Mouse (Mus musculus) midbrain, embryonic 16.5 days (tissue): ENCODE data around the gene Ubac2. TPM values are rescaled to one million over a fixed set of nuclear protein-coding genes. Genes with fewer than 3 reads are reported as not detected.

ENCODE experiments used
- ATAC-seq: fragments of 200-750 bp; cut with Nextera tagmentation; 2 replicates; pipeline ENCODE4 v1.8.0; 2017; ENCODE audit warnings: moderate TSS enrichment
- H3K27ac ChIP-seq: fragments of 300-500 bp; sonication (generic); 2 replicates; pipeline ENCODE4 v1.5.1; 2014; ENCODE audit warnings: mild to moderate bottlenecking, low read length, mixed read lengths
- H3K27me3 ChIP-seq: fragments of 300-500 bp; sonication (generic); 2 replicates; pipeline ENCODE4 v1.6.1; 2014; ENCODE audit warnings: low read depth, low read length, mixed read lengths; ENCODE audit not compliant: control insufficient read depth, insufficient read depth
- H3K36me3 ChIP-seq: fragments of 300-500 bp; sonication (generic); 2 replicates; pipeline ENCODE4 v1.6.1; 2014; ENCODE audit warnings: mild to moderate bottlenecking, low read length, moderate library complexity, mixed read lengths; ENCODE audit not compliant: control insufficient read depth, insufficient read depth
- H3K4me1 ChIP-seq: fragments of 300-500 bp; sonication (generic); 2 replicates; pipeline ENCODE4 v1.6.1; 2014; ENCODE audit warnings: mild to moderate bottlenecking, low read length, mixed read lengths; ENCODE audit not compliant: control insufficient read depth, insufficient read depth
- H3K4me2 ChIP-seq: fragments of 300-500 bp; sonication (generic); 2 replicates; pipeline ENCODE4 v1.6.1; 2014; ENCODE audit warnings: mild to moderate bottlenecking, low read length, mixed read lengths
- H3K4me3 ChIP-seq: fragments of 300-500 bp; sonication (generic); 2 replicates; pipeline ENCODE4 v1.5.1; 2014; ENCODE audit warnings: low read depth, mild to moderate bottlenecking, low read length, moderate library complexity, mixed read lengths
- H3K9ac ChIP-seq: fragments of 300-500 bp; sonication (generic); 2 replicates; pipeline ENCODE4 v1.6.1; 2014; ENCODE audit warnings: low read depth, low read length, mixed read lengths
- H3K9me3 ChIP-seq: fragments of 300-500 bp; sonication (generic); replicated peaks from 2 replicates; pipeline ENCODE4 v1.6.1; 2014; ENCODE audit warnings: mild to moderate bottlenecking, low read length, mixed read lengths; ENCODE audit not compliant: control insufficient read depth, poor library complexity, severe bottlenecking
- WGBS: fragments of 180-500 bp; shearing (Covaris S2); extraction: QIAGEN DNeasy Blood & Tissue Kit; methylation state at CpG from one replicate; pipeline ENCODE4 v1.1.7; 2014; 5-methylcytosine and 5-hydroxymethylcytosine counted together
- polyA plus RNA-seq: library from polyadenylated mRNA; unstranded; fragments of >200 nt; fragmentation: Nextera tagmentation; extraction: Ambion mirVana; gene quantifications from 2 replicates; pipeline ENCODE4 v1.2.1, GENCODE M21; 2015

Gene Ubac2
- polyA plus RNA-seq, 1 experiment from 2014 or later = 48.5 TPM

DNA sequence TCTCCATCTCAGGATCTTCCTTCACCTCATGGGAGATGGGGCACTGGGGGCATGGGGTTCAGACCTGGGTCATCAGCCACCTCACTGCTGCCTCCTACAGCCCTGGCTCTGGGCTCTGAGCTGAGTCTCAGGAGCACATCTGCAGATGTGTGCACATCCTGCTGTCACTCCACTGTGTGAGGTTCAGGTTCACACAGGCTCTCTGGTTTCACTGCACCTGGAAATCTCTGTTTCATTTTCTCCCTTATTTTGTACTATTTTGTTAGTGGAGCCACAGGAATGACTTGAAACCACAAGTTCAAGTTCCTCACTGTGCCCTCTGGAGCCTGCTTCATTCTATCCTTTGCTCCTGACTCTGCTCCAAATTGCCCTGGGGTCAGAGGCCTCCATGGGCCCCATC lies 113.5 kb downstream of the Ubac2 start:
- Histone ChIP-seq H3K9ac (no peak overlapping the region), H3K27me3 (no peaks in the 10 kb centered on the region), H3K9me3 (no peaks in the 10 kb centered on the region), H3K4me3 (no peak overlapping the region), H3K4me1 (no peaks in the 10 kb centered on the region), H3K27ac (no peak overlapping the region), H3K4me2 (no peak overlapping the region), H3K36me3 (peaks cover 11% of the 10 kb centered on the region; the same call in 1 of the 2 replicates)
- no peak for ATAC-seq

DNA sequence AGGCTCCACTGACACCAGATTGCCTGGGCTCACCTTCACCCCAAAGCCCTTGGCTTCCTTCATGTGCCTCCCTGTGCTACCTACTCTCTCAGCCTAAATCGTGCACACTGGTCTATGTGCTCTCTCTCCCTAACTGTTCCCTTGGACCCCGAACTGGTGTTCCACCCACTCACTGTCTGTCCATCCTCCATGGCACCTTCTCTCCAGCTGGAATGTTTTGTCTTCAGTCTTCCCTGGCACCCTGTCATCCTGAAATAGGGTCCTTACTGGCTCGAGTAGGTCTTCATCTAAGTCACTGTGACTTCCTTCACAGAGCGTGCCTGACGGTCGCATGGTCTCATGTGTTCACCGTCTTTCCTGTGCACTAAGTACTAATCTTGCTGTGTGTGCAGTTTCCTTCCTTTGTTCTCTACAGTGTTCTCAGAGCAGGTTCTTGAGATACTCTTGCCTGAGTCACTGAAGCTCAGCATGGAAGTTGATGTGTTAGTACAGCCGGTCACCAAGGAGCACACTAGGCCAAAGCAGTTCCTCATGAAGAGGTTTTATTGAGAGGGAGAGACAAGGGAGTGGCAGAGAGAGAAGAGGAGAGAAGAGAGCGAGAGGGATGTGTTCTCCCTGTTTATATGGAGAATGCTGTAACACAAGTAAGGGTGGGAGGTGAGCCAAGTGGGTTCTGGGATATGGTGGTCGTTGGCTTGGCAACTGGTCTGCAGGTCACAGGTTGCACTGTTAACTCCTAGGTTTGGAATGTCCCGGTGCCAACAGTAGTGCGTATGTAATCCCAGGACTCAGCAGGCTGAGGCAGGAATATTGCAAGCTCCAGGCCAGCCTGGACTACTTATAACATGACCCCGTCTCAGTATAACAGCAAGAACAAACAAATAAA lies 114.2 kb downstream of the Ubac2 start:
- Histone ChIP-seq H3K4me2 (no peak overlapping the region), H3K27ac (no peak overlapping the region), H3K36me3 (peaks cover 11% of the 10 kb centered on the region; the same call in 1 of the 2 replicates), H3K4me3 (no peak overlapping the region), H3K9me3 (no peaks in the 10 kb centered on the region), H3K27me3 (no peaks in the 10 kb centered on the region), H3K9ac (no peak overlapping the region), H3K4me1 (no peaks in the 10 kb centered on the region)
- no peak for ATAC-seq
- 93% methylated on average over 13 of the region's 13 CpGs for WGBS

DNA sequence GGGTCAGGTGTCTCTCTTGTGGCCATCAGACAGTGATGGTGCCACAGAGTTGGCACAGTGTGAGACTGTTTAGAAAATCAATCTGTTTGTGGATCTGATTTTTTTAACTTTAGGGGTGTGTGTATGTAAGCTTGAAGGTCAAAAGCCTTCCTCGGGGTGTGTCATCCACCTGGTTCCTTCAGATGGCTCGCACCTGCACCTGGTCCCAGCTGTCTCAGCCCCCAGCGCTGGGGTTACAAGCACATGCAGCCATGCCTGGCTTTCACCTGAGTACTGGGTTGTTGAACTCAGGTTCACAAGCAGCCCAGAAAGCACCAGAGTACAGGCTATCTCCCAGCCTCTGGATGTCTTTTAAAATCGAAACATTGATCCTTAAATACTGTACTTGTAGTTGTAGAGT lies 115.2 kb downstream of the Ubac2 start:
- WGBS = 95% methylated on average over 4 of the region's 4 CpGs
- H3K27me3 ChIP-seq = no peaks in the 10 kb centered on the region

DNA sequence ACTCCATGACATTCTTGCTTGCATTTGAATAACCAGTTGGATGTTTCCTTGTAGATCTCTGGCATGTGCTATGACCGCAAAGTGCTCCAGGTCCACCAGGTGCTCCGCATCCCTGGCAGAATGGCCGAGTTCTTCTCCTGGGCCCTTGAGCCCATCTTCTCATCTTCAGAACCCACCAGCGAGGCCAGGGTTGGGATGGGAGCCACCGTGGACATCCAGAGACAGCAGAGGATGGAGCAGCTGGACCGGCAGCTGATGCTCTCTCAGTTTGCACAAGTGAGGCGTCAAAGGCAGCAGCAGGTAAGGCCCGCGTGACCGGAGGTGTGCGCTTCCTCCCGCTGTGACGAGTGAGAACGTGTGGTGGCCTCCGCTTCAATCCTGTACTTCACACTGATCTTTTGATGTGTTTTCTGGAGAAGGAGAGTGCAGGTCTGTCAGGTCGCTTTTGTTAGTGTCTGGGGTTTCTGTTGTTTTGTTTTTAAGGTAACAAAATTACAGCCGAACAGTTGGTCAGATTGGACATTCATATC lies 115.8 kb downstream of the Ubac2 start:
- Histone ChIP-seq H3K9ac (no peak overlapping the region), H3K4me2 (no peak overlapping the region), H3K36me3 (peaks cover 11% of the 10 kb centered on the region; the same call in 1 of the 2 replicates), H3K4me1 (no peaks in the 10 kb centered on the region), H3K27me3 (no peaks in the 10 kb centered on the region), H3K4me3 (no peak overlapping the region), H3K9me3 (no peaks in the 10 kb centered on the region), H3K27ac (no peak overlapping the region)
- WGBS = 95% methylated on average over 17 of the region's 17 CpGs
- ATAC-seq = no peak

More for the DNA sequence above, 115.2 kb downstream of the Ubac2 start:
- Histone ChIP-seq H3K27ac (no peak overlapping the region), H3K4me1 (no peaks in the 10 kb centered on the region), H3K9ac (no peak overlapping the region), H3K4me2 (no peak overlapping the region), H3K9me3 (no peaks in the 10 kb centered on the region), H3K36me3 (peaks cover 11% of the 10 kb centered on the region; the same call in 1 of the 2 replicates), H3K4me3 (no peak overlapping the region)
- no peak for ATAC-seq

DNA sequence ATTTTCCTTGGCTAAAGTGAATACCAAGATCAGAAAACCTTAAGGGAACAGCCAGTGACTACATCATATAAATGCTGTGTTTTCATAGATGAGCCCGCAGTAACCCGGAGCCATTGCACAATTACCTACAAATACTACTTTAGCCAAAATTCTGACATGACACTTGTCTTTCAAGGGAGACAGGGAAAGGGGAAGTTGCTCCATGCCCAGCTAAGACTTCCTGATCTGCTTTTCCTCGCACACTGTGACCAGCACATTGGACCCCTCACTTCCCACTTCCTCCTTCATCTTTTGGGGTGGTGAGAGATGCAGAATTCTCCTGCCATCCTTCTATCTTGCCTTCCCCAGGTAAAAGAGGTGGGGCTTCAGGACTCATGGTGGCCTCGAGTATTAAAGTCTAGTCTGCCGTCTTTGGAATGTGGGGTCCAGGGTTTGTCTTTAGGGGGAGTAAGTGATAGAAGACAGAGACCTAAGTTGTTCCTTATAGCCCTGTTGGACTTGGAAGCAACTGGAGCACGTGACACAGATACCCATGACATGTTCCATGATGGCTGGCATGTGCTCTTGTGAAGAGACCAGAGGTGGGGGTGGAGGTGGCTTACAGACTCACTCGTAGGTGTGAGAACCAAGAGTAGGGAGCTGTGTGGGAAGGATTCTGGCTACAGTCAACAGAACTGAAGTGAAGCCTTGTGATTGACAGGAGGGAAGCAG lies 116.6 kb downstream of the Ubac2 start:
- H3K27me3 ChIP-seq = no peaks in the 10 kb centered on the region
- peaks cover 11% of the 10 kb centered on the region; the same call in 1 of the 2 replicates for H3K36me3 ChIP-seq
- 97% methylated on average over 7 of the region's 7 CpGs for WGBS
- H3K27ac ChIP-seq = no peak overlapping the region
- H3K4me2 ChIP-seq = no peak overlapping the region
- no peaks in the 10 kb centered on the region for H3K4me1 ChIP-seq
- no peak for ATAC-seq
- H3K9ac ChIP-seq = no peak overlapping the region
- H3K9me3 ChIP-seq = no peaks in the 10 kb centered on the region
- no peak overlapping the region for H3K4me3 ChIP-seq

DNA sequence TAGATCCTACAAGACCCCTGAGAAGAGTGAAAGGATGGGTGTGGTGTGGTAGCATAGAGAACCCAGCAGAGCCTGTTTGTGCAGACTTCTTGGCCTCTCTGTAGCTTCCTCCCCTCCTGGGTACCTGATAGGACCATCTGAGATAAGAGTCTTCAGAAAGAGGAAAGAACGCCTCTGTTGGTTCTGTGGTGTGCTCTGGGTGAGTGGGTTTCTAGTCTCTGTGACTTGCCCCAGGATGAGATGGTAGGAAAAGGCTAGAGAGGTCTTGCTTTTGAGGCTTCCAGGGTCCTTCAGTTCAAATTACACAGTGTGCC lies 117.1 kb downstream of the Ubac2 start:
- peaks cover 11% of the 10 kb centered on the region; the same call in 1 of the 2 replicates for H3K36me3 ChIP-seq
- 100% methylated on average over 1 of the region's 1 CpGs for WGBS
- no peaks in the 10 kb centered on the region for H3K4me1 ChIP-seq
- H3K9me3 ChIP-seq = no peaks in the 10 kb centered on the region
- H3K4me3 ChIP-seq = no peak overlapping the region
- no peak overlapping the region for H3K27ac ChIP-seq
- no peak for ATAC-seq
- H3K4me2 ChIP-seq = no peak overlapping the region
- H3K9ac ChIP-seq = no peak overlapping the region
- H3K27me3 ChIP-seq = no peaks in the 10 kb centered on the region

DNA sequence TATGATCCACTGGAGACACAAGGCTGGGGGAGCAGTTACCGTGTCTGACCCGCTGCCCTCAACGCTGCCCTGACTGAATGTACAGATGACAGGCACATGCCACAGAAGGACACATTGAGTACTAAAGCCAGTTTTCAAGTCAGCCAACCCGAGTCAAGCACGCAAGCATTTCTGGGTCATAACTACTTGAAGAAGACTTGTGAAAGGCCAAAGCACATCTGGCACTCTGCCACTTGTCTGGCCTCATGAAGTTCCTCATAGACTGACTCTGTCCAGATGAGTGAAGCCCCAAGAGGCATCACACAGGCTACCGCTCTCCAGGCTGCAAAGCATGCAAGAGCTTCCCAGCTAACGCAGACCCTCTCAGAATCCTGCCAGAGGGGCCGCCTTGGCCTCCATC lies 118.4 kb downstream of the Ubac2 start:
- Histone ChIP-seq H3K9me3 (no peaks in the 10 kb centered on the region), H3K36me3 (peaks cover 11% of the 10 kb centered on the region; the same call in 1 of the 2 replicates), H3K4me1 (no peaks in the 10 kb centered on the region), H3K27ac (no peak overlapping the region), H3K27me3 (no peaks in the 10 kb centered on the region), H3K4me2 (no peak overlapping the region), H3K4me3 (no peak overlapping the region), H3K9ac (no peak overlapping the region)
- ATAC-seq = no peak
- WGBS = 91% methylated on average over 8 of the region's 8 CpGs

DNA sequence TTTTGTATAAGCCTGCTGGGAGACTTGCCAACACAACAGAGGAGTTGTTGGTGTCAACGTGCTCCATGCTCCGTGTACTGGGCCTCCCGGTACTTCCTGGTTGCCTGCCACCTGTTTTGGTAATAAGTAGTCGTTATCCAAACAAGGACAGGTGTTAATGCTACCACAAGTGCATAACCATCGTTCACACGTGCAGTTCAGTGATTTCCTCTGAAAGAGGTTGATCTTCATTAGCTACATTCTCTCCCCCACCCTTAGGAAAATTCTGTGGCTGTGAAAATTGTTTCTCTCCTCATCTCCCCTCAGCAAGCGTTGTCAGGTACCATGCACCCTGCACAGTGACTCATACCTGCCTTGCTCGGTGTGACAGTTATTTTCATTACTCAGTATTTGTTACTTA lies 121.0 kb downstream of the Ubac2 start:
- 88% methylated on average over 8 of the region's 8 CpGs for WGBS
- H3K4me2 ChIP-seq = no peak overlapping the region
- H3K36me3 ChIP-seq = peaks cover 6% of the 10 kb centered on the region; the same call in 1 of the 2 replicates

More for the DNA sequence above, 121.0 kb downstream of the Ubac2 start:
- Histone ChIP-seq H3K4me1 (no peaks in the 10 kb centered on the region), H3K27me3 (no peaks in the 10 kb centered on the region), H3K27ac (no peak overlapping the region), H3K9ac (no peak overlapping the region), H3K9me3 (no peaks in the 10 kb centered on the region), H3K4me3 (no peak overlapping the region)
- no peak for ATAC-seq
